Mouse (Mus musculus) ovary, adult 10 weeks (tissue): Measurements from ENCODE around the gene Lamp1. TPM values are rescaled to one million over a fixed set of nuclear protein-coding genes. Genes with fewer than 3 reads are reported as not detected.

Experiments used
- polyA plus RNA-seq: library from polyadenylated mRNA; stranded (reverse); fragments of 350-450 nt; fragmentation: Illumina TruSeq; extraction: RNeasy Lipid Tissue Mini Kit (QIAGEN cat#74804); gene quantifications from one replicate; pipeline ENCODE4 v1.2.3, GENCODE M21; 2014

The Lamp1 gene
- polyA plus RNA-seq = 472 TPM

DNA sequence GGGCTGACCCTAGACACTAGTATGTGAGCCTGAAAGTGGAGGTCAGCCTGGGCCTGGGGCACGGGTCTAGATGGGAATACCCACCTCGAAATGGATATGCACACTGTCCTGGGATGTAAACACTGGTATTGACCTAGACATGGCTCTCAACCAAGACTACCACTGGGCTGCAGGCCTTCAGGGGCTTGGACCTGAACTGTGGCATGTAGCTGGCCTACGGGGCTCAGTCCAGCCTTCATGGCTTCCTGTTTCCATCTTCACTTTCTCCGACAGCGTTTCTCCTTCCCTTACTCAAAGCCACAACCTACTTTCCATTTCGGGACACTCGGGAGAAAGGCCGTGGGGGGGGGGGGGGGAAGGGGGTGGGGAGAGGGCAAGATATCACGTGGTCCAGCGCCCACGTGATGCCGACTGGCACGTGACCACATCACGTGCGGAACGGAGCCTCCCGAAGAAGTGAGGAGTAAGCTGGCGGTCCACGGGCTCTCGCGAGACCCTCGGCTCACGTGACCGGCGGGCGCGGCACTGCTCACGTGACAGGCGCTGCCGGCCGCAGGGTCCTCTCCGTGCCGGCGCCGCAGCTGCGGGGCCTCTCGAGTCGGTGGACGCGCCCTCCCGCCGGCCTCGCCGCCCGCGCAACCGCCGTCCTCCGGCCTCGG lies at the start of gene Lamp1:
Gene Lamp1 (plus strand): TSS at position 444 of the 659 bp plus-strand sequence.

DNA sequence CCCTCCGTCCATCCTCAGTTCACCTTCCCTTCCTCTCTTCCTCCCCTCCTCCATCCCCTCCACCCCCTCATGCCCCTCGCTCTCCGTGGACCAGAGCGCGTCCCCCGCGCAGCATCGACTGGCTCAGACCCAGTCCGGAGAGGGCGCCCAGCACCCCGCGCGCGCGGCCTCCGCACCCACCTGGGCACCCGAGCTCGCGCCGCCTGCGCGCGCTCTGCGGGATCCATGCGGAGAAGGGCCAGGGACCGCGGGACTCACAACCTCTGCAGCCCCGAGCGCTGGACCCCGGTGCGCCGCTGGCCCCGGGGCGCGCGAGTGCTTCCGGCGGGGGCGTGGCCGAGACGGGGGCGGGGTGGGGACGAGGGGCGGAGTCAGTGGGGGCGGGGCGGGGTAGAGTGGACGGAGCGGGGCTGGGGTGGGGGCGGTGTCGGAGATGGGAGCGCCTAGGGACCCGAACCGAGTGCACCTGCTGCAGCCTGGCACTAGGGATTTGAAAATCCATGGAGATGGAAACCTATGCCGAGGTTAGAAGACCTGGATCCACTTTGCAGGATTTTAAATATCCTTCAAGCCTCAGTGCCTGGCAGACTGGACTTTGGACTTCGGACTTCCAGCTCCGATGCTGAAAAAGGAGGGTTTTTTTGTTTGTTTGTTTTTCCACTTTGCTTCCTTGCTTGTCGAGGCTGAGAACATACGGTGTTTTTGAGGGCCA lies 41.5 kb downstream of the Lamp1 start, which contains the start of gene Grtp1:
Gene Grtp1 (minus strand): TSS at position 320 of the 712 bp plus-strand sequence.

Other genes starting within 250 kb of the Lamp1 start
- gene F7, start 133.1 kb upstream of the Lamp1 start, polyA plus RNA-seq = not detected
- gene F10, start 121.9 kb upstream of the Lamp1 start, polyA plus RNA-seq = not detected
- gene Proz, start 98.2 kb upstream of the Lamp1 start, polyA plus RNA-seq = not detected
- 17.4 TPM for gene Pcid2, start 53.7 kb upstream of the Lamp1 start, polyA plus RNA-seq
- 180 TPM for gene Cul4a, start 53.5 kb upstream of the Lamp1 start, polyA plus RNA-seq
- gene Grtp1, start 41.5 kb downstream of the Lamp1 start, polyA plus RNA-seq = 9.5 TPM
- not detected for gene Adprhl1, start 95.0 kb downstream of the Lamp1 start, polyA plus RNA-seq
- gene Dcun1d2, start 129.0 kb downstream of the Lamp1 start, polyA plus RNA-seq = 17.7 TPM
- 22.2 TPM for gene Tmco3, start 129.0 kb downstream of the Lamp1 start, polyA plus RNA-seq
- 46.7 TPM for gene Tfdp1, start 179.6 kb downstream of the Lamp1 start, polyA plus RNA-seq
- gene Atp4b, start 237.7 kb downstream of the Lamp1 start, polyA plus RNA-seq = not detected
- gene Grk1, start 245.9 kb downstream of the Lamp1 start, polyA plus RNA-seq = not detected